Mouse (Mus musculus) neural tube, embryonic 12.5 days (tissue): ENCODE results near the gene Lypla2. TPM values are rescaled to one million over a fixed set of nuclear protein-coding genes. Genes with fewer than 3 reads are reported as not detected.
"Not testable (repeated sequence)": the region's sequence is repeated elsewhere in the genome, so short reads cannot be mapped to it uniquely, and the experiment has no call there.

Source experiments
- ATAC-seq: fragments of 200-750 bp; cut with Nextera tagmentation; 2 replicates; pipeline ENCODE4 v1.8.0; 2017; ENCODE audit warnings: low read depth, mild to moderate bottlenecking, moderate TSS enrichment, moderate library complexity; ENCODE audit not compliant: low FRiP score
- H3K27ac ChIP-seq: fragments of 300-500 bp; sonication (generic); 2 replicates; pipeline ENCODE4 v1.5.1; 2016
- H3K27me3 ChIP-seq: fragments of 300-500 bp; sonication (generic); replicated peaks from 2 replicates; pipeline ENCODE4 v1.6.1; 2016; ENCODE audit warnings: mild to moderate bottlenecking
- H3K36me3 ChIP-seq: fragments of 300-500 bp; sonication (generic); 2 replicates; pipeline ENCODE4 v1.6.1; 2016; ENCODE audit warnings: mild to moderate bottlenecking
- H3K4me1 ChIP-seq: fragments of 300-500 bp; sonication (generic); 2 replicates; pipeline ENCODE4 v1.6.1; 2016
- H3K4me2 ChIP-seq: fragments of 300-500 bp; sonication (generic); replicated peaks from 2 replicates; pipeline ENCODE4 v1.6.1; 2016; ENCODE audit warnings: mild to moderate bottlenecking
- H3K4me3 ChIP-seq: fragments of 300-500 bp; sonication (generic); 2 replicates; pipeline ENCODE4 v1.5.1; 2016
- H3K9ac ChIP-seq: fragments of 300-500 bp; sonication (generic); 2 replicates; pipeline ENCODE4 v1.6.1; 2016; ENCODE audit warnings: mild to moderate bottlenecking
- H3K9me3 ChIP-seq: fragments of 300-500 bp; sonication (generic); 2 replicates; pipeline ENCODE4 v1.6.1; 2016; ENCODE audit warnings: mild to moderate bottlenecking
- WGBS: fragments of 180-500 bp; shearing (Covaris S2); methylation state at CpG from one replicate; pipeline ENCODE4 v1.1.7; 2016; 5-methylcytosine and 5-hydroxymethylcytosine counted together
- polyA plus RNA-seq: library from polyadenylated mRNA; unstranded; fragments of >200 nt; fragmentation: Nextera tagmentation; extraction: Ambion mirVana; gene quantifications from 2 replicates; pipeline ENCODE4 v1.2.1, GENCODE M21; 2016

The Lypla2 gene
- polyA plus RNA-seq, 1 experiment from 2014 or later = 194 TPM

- H3K36me3 ChIP-seq = peaks cover 15% of the 10 kb centered on the region
- H3K9me3 ChIP-seq = no peaks in the 10 kb centered on the region
- no peaks in the 10 kb centered on the region for H3K27me3 ChIP-seq
- no peak overlapping the region for H3K27ac ChIP-seq
- H3K9ac ChIP-seq = no peak overlapping the region
- peaks cover 9% of the 10 kb centered on the region for H3K4me1 ChIP-seq
- ATAC-seq = no peak
- no peak overlapping the region for H3K4me3 ChIP-seq
- H3K4me2 ChIP-seq = no peak overlapping the region
- 93% methylated on average over 6 of the region's 6 CpGs for WGBS
These were observed 30.2 kb downstream of the Lypla2 start for GRCm38 (mm10) chr4:135942193-135942592.

- H3K27me3 ChIP-seq, H3K9me3 ChIP-seq, H3K27ac ChIP-seq, ATAC-seq, H3K4me3 ChIP-seq, H3K4me2 ChIP-seq, H3K9ac ChIP-seq, H3K4me1 ChIP-seq: not testable (repeated sequence)
- H3K36me3 ChIP-seq = peaks cover 17% of the 10 kb centered on the region
- 83% methylated on average over 8 of the region's 8 CpGs for WGBS
These were observed 31.4 kb downstream of the Lypla2 start for GRCm38 (mm10) chr4:135941026-135941425.

- H3K27ac ChIP-seq = no peak overlapping the region
- no peak for ATAC-seq
- no peak overlapping the region for H3K4me3 ChIP-seq
- no peaks in the 10 kb centered on the region for H3K9me3 ChIP-seq
- peaks cover 21% of the 10 kb centered on the region for H3K36me3 ChIP-seq
- H3K4me1 ChIP-seq = no peaks in the 10 kb centered on the region
- 79% methylated on average over 7 of the region's 7 CpGs for WGBS
- H3K9ac ChIP-seq = no peak overlapping the region
- H3K27me3 ChIP-seq = no peaks in the 10 kb centered on the region
- H3K4me2 ChIP-seq = no peak overlapping the region
These were observed 33.6 kb downstream of the Lypla2 start for GRCm38 (mm10) chr4:135938858-135939257.

- ATAC-seq = no peak
- WGBS = 73% methylated on average over 5 of the region's 5 CpGs
- H3K27ac ChIP-seq = no peak overlapping the region
- no peak overlapping the region for H3K9ac ChIP-seq
- no peak overlapping the region for H3K4me2 ChIP-seq
- H3K4me3 ChIP-seq = no peak overlapping the region
- peaks cover 33% of the 10 kb centered on the region for H3K36me3 ChIP-seq
- no peaks in the 10 kb centered on the region for H3K4me1 ChIP-seq
- no peaks in the 10 kb centered on the region for H3K27me3 ChIP-seq
- no peaks in the 10 kb centered on the region for H3K9me3 ChIP-seq
These were observed 36.9 kb downstream of the Lypla2 start for GRCm38 (mm10) chr4:135935502-135935901.

- Histone ChIP-seq H3K4me3 (no peak overlapping the region), H3K4me2 (no peak overlapping the region), H3K9me3 (no peaks in the 10 kb centered on the region), H3K9ac (no peak overlapping the region), H3K27ac (no peak overlapping the region), H3K36me3 (peaks cover 34% of the 10 kb centered on the region), H3K27me3 (no peaks in the 10 kb centered on the region), H3K4me1 (no peaks in the 10 kb centered on the region)
- 54% methylated on average over 12 of the region's 12 CpGs for WGBS
- no peak for ATAC-seq
These were observed 37.5 kb downstream of the Lypla2 start for GRCm38 (mm10) chr4:135934708-135935500.

- no peak overlapping the region for H3K4me3 ChIP-seq
- no peak overlapping the region for H3K27ac ChIP-seq
- WGBS = 71% methylated on average over 5 of the region's 5 CpGs
- H3K36me3 ChIP-seq = peaks cover 24% of the 10 kb centered on the region
- H3K9ac ChIP-seq = no peak overlapping the region
- no peaks in the 10 kb centered on the region for H3K9me3 ChIP-seq
- no peak overlapping the region for H3K4me2 ChIP-seq
- no peaks in the 10 kb centered on the region for H3K4me1 ChIP-seq
- ATAC-seq = no peak
- no peaks in the 10 kb centered on the region for H3K27me3 ChIP-seq
These were observed 40.6 kb downstream of the Lypla2 start for GRCm38 (mm10) chr4:135931832-135932231.

GRCm38 (mm10) chr4:135930239-135930638 is 42.2 kb downstream of the Lypla2 start:
- H3K9ac ChIP-seq = no peak overlapping the region
- 95% methylated on average over 8 of the region's 8 CpGs for WGBS
- no peaks in the 10 kb centered on the region for H3K9me3 ChIP-seq
- H3K4me2 ChIP-seq = no peak overlapping the region
- no peak for ATAC-seq
- H3K36me3 ChIP-seq = peaks cover 32% of the 10 kb centered on the region
- H3K27me3 ChIP-seq = no peaks in the 10 kb centered on the region
- no peak overlapping the region for H3K27ac ChIP-seq
- no peak overlapping the region for H3K4me3 ChIP-seq
- H3K4me1 ChIP-seq = no peaks in the 10 kb centered on the region

GRCm38 (mm10) chr4:135929828-135930227 is 42.6 kb downstream of the Lypla2 start:
- Histone ChIP-seq H3K9me3 (no peaks in the 10 kb centered on the region), H3K27me3 (no peaks in the 10 kb centered on the region), H3K4me2 (no peak overlapping the region), H3K9ac (no peak overlapping the region), H3K4me1 (no peaks in the 10 kb centered on the region), H3K4me3 (no peak overlapping the region), H3K36me3 (peaks cover 32% of the 10 kb centered on the region), H3K27ac (no peak overlapping the region)
- ATAC-seq = no peak
- 93% methylated on average over 9 of the region's 9 CpGs for WGBS

GRCm38 (mm10) chr4:135929405-135929804 is 43.0 kb downstream of the Lypla2 start:
- H3K4me2 ChIP-seq = no peak overlapping the region
- no peaks in the 10 kb centered on the region for H3K9me3 ChIP-seq
- H3K27me3 ChIP-seq = no peaks in the 10 kb centered on the region
- H3K9ac ChIP-seq = no peak overlapping the region
- WGBS = 88% methylated on average over 5 of the region's 5 CpGs
- H3K4me3 ChIP-seq = no peak overlapping the region
- peaks cover 33% of the 10 kb centered on the region for H3K36me3 ChIP-seq
- H3K27ac ChIP-seq = no peak overlapping the region
- H3K4me1 ChIP-seq = no peaks in the 10 kb centered on the region
- ATAC-seq = no peak

GRCm38 (mm10) chr4:135928376-135928775 is 44.0 kb downstream of the Lypla2 start:
- Histone ChIP-seq H3K9ac (no peak overlapping the region), H3K27ac (no peak overlapping the region), H3K4me2 (no peak overlapping the region), H3K36me3 (peaks cover 29% of the 10 kb centered on the region), H3K4me3 (no peak overlapping the region), H3K27me3 (no peaks in the 10 kb centered on the region), H3K9me3 (no peaks in the 10 kb centered on the region), H3K4me1 (no peaks in the 10 kb centered on the region)
- ATAC-seq = no peak
- WGBS = 85% methylated on average over 9 of the region's 9 CpGs

GRCm38 (mm10) chr4:135926861-135927260 is 45.6 kb downstream of the Lypla2 start:
- Histone ChIP-seq H3K4me1 (peaks cover 3% of the 10 kb centered on the region), H3K4me3 (no peak overlapping the region), H3K27ac (no peak overlapping the region), H3K9ac (no peak overlapping the region), H3K9me3 (no peaks in the 10 kb centered on the region), H3K36me3 (peaks cover 22% of the 10 kb centered on the region; the same call in 1 of the 2 replicates), H3K4me2 (no peak overlapping the region), H3K27me3 (no peaks in the 10 kb centered on the region)
- WGBS = 97% methylated on average over 3 of the region's 3 CpGs
- ATAC-seq = no peak

- H3K36me3 ChIP-seq = peaks cover 22% of the 10 kb centered on the region; the same call in 1 of the 2 replicates
- WGBS = 88% methylated on average over 10 of the region's 10 CpGs
- no peak overlapping the region for H3K4me3 ChIP-seq
- H3K9ac ChIP-seq = no peak overlapping the region
- no peak overlapping the region for H3K27ac ChIP-seq
- H3K4me2 ChIP-seq = no peak overlapping the region
- no peak for ATAC-seq
- H3K9me3 ChIP-seq = no peaks in the 10 kb centered on the region
- peaks cover 8% of the 10 kb centered on the region for H3K4me1 ChIP-seq
- H3K27me3 ChIP-seq = no peaks in the 10 kb centered on the region
These were observed 46.1 kb downstream of the Lypla2 start for GRCm38 (mm10) chr4:135926195-135926808.
